Mouse (Mus musculus): ENCODE measurements at regions not wholly inside any gene's neighbourhood (a gene's known extent, or its start where the extent isn't known, plus 50 kb on each side); places are given as distances from the start of the nearest gene placed in this dataset.
A peak's percentile ranks its signal among the peaks of the same experiment; 100 is the strongest.

GRCm38 (mm10) chr1:80045141-80045540 lies 173.1 kb downstream of the Fam124b start:
- no peak overlapping the region for H3K9ac ChIP-seq
- no peaks in the 10 kb centered on the region for H3K36me3 ChIP-seq (ENCODE audit: insufficient read depth)
- no peak overlapping the region for H3K4me2 ChIP-seq (ENCODE audit: low read depth)
- no peak overlapping the region for H3K27ac ChIP-seq (ENCODE audit: low read depth, low read length)
- H3K9me3 ChIP-seq (ENCODE audit: low read length) = no peaks in the 10 kb centered on the region
- TF ChIP-seq CTCF (IDR thresholded peaks at IDR 0.05; ENCODE audit: low read depth) = no peak
- no peaks in the 10 kb centered on the region for H3K4me1 ChIP-seq (ENCODE audit: insufficient read depth)
- no peak overlapping the region for H3K4me3 ChIP-seq (ENCODE audit: low read depth, low read length)
- H3K27me3 ChIP-seq (ENCODE audit: insufficient read depth, low read length) = no peaks in the 10 kb centered on the region
- ATAC-seq (no peak), DNase-seq (no peak)
- WGBS = 91% methylated on average over 10 of the region's 10 CpGs

- no peak overlapping the region for H3K4me3 ChIP-seq (ENCODE audit: low read depth, low read length)
- H3K9ac ChIP-seq = no peak overlapping the region
- WGBS = 79% methylated on average over 3 of the region's 3 CpGs
- no peaks in the 10 kb centered on the region for H3K36me3 ChIP-seq (ENCODE audit: insufficient read depth)
- H3K27ac ChIP-seq (ENCODE audit: low read depth, low read length) = no peak overlapping the region
- peak; percentile 87 for ATAC-seq
- no peaks in the 10 kb centered on the region; the same call in 1 of the 2 replicates for H3K27me3 ChIP-seq (ENCODE audit: insufficient read depth, low read length)
- H3K4me2 ChIP-seq (ENCODE audit: low read depth) = no peak overlapping the region
- no peaks in the 10 kb centered on the region for H3K4me1 ChIP-seq (ENCODE audit: insufficient read depth)
- H3K9me3 ChIP-seq (ENCODE audit: low read length) = no peaks in the 10 kb centered on the region
- DNase-seq = no peak
- no peak for TF ChIP-seq CTCF (IDR thresholded peaks at IDR 0.05; ENCODE audit: low read depth)
Observed at GRCm38 (mm10) chr1:80040409-80040808, 177.9 kb downstream of the Fam124b start.

- TF ChIP-seq CTCF (IDR thresholded peaks at IDR 0.05; ENCODE audit: low read depth) = no peak
- Histone ChIP-seq H3K4me1 (ENCODE audit: insufficient read depth) (no peaks in the 10 kb centered on the region), H3K4me3 (ENCODE audit: low read depth, low read length) (no peak overlapping the region), H3K9me3 (ENCODE audit: low read length) (no peaks in the 10 kb centered on the region), H3K27me3 (ENCODE audit: insufficient read depth, low read length) (no peaks in the 10 kb centered on the region; the same call in 1 of the 2 replicates), H3K36me3 (ENCODE audit: insufficient read depth) (no peaks in the 10 kb centered on the region), H3K27ac (ENCODE audit: low read depth, low read length) (no peak overlapping the region), H3K9ac (no peak overlapping the region), H3K4me2 (ENCODE audit: low read depth) (no peak overlapping the region)
- 23% methylated on average over 3 of the region's 3 CpGs for WGBS
- ATAC-seq = no peak
- DNase-seq = no peak
Observed at GRCm38 (mm10) chr1:80039891-80040290, 178.4 kb downstream of the Fam124b start.

GRCm38 (mm10) chr1:80039161-80039560 lies 178.2 kb upstream of the Serpine2 start:
- no peak for TF ChIP-seq CTCF (IDR thresholded peaks at IDR 0.05; ENCODE audit: low read depth)
- Histone ChIP-seq H3K9me3 (ENCODE audit: low read length) (no peaks in the 10 kb centered on the region), H3K27me3 (ENCODE audit: insufficient read depth, low read length) (no peaks in the 10 kb centered on the region; the same call in 1 of the 2 replicates), H3K4me2 (ENCODE audit: low read depth) (no peak overlapping the region), H3K27ac (ENCODE audit: low read depth, low read length) (no peak overlapping the region), H3K4me1 (ENCODE audit: insufficient read depth) (no peaks in the 10 kb centered on the region), H3K4me3 (ENCODE audit: low read depth, low read length) (no peak overlapping the region), H3K9ac (no peak overlapping the region), H3K36me3 (ENCODE audit: insufficient read depth) (no peaks in the 10 kb centered on the region)
- ATAC-seq = no peak
- DNase-seq = no peak
- WGBS = 89% methylated on average over 4 of the region's 4 CpGs

- Histone ChIP-seq H3K36me3 (ENCODE audit: insufficient read depth) (no peaks in the 10 kb centered on the region), H3K4me1 (ENCODE audit: insufficient read depth) (no peaks in the 10 kb centered on the region), H3K4me3 (ENCODE audit: low read depth, low read length) (no peak overlapping the region), H3K9ac (no peak overlapping the region), H3K27me3 (ENCODE audit: insufficient read depth, low read length) (no peaks in the 10 kb centered on the region; the same call in 1 of the 2 replicates), H3K27ac (ENCODE audit: low read depth, low read length) (no peak overlapping the region), H3K9me3 (ENCODE audit: low read length) (no peaks in the 10 kb centered on the region), H3K4me2 (ENCODE audit: low read depth) (no peak overlapping the region)
- no peak for TF ChIP-seq CTCF (IDR thresholded peaks at IDR 0.05; ENCODE audit: low read depth)
- no peak for ATAC-seq
- no peak for DNase-seq
Observed at GRCm38 (mm10) chr1:80038059-80038458, 177.1 kb upstream of the Serpine2 start.

- no peaks in the 10 kb centered on the region for H3K36me3 ChIP-seq (ENCODE audit: insufficient read depth)
- H3K9ac ChIP-seq = no peak overlapping the region
- no peak for TF ChIP-seq CTCF (IDR thresholded peaks at IDR 0.05; ENCODE audit: low read depth)
- H3K4me1 ChIP-seq (ENCODE audit: insufficient read depth) = 0 out of 2 replicates have a peak, but pooled peaks cover 6% of the 10 kb centered on the region
- H3K4me3 ChIP-seq (ENCODE audit: low read depth, low read length) = no peak overlapping the region
- ATAC-seq (no peak), DNase-seq (no peak)
- 86% methylated on average over 4 of the region's 4 CpGs for WGBS
- H3K4me2 ChIP-seq (ENCODE audit: low read depth) = no peak overlapping the region
- no peaks in the 10 kb centered on the region; the same call in 1 of the 2 replicates for H3K27me3 ChIP-seq (ENCODE audit: insufficient read depth, low read length)
- H3K27ac ChIP-seq (ENCODE audit: low read depth, low read length) = no peak overlapping the region
- no peaks in the 10 kb centered on the region for H3K9me3 ChIP-seq (ENCODE audit: low read length)
Observed at GRCm38 (mm10) chr1:80036436-80036835, 175.5 kb upstream of the Serpine2 start.

- Histone ChIP-seq H3K36me3 (ENCODE audit: insufficient read depth) (no peaks in the 10 kb centered on the region), H3K9ac (no peak overlapping the region), H3K27ac (ENCODE audit: low read depth, low read length) (no peak overlapping the region), H3K4me1 (ENCODE audit: insufficient read depth) (0 out of 2 replicates have a peak, but pooled peaks cover 6% of the 10 kb centered on the region), H3K9me3 (ENCODE audit: low read length) (no peaks in the 10 kb centered on the region), H3K4me3 (ENCODE audit: low read depth, low read length) (no peak overlapping the region), H3K4me2 (ENCODE audit: low read depth) (0 out of 2 replicates have a peak overlapping the region, but pooled peaks have one; percentile 10), H3K27me3 (ENCODE audit: insufficient read depth, low read length) (no peaks in the 10 kb centered on the region; the same call in 1 of the 2 replicates)
- 14% methylated on average over 6 of the region's 6 CpGs for WGBS
- TF ChIP-seq CTCF (IDR thresholded peaks at IDR 0.05; ENCODE audit: low read depth) = no peak
- DNase-seq (no peak), ATAC-seq (peak; percentile 40; the same call in 1 of the 2 replicates)
Observed at GRCm38 (mm10) chr1:80033522-80033921, 172.5 kb upstream of the Serpine2 start.
